Mouse (Mus musculus) heart, adult 2 months (tissue): ENCODE measurements at regions not wholly inside any gene's neighbourhood (a gene's known extent, or its start where the extent isn't known, plus 50 kb on each side); places are given as distances from the start of the nearest gene placed in this dataset.

Experiments used
- DNase-seq, 2 experiments: peaks; one replicate each; pipeline ENCODE4 v3.0.0; 2021
- H3K27ac ChIP-seq: fragments of 200-600 bp; 2 replicates; pipeline ENCODE4 v1.8.1; 2022
- H3K27me3 ChIP-seq: fragments of 200-500 bp; 2 replicates; pipeline ENCODE4 v1.6.1; 2012; ENCODE audit warnings: mild to moderate bottlenecking, low read length, inconsistent platforms, mixed read lengths; ENCODE audit not compliant: control insufficient read depth, insufficient read depth
- H3K36me3 ChIP-seq: fragments of 200-500 bp; 2 replicates; pipeline ENCODE4 v1.6.1; 2012; ENCODE audit warnings: low read length, inconsistent platforms; ENCODE audit not compliant: control insufficient read depth, insufficient read depth
- H3K4me1 ChIP-seq: fragments of 200-500 bp; 2 replicates; pipeline ENCODE4 v1.6.1; 2011; ENCODE audit warnings: low read length; ENCODE audit not compliant: control insufficient read depth, insufficient read depth
- H3K4me3 ChIP-seq: fragments of 200-600 bp; 2 replicates; pipeline ENCODE4 v1.8.1; 2022
- H3K79me2 ChIP-seq: fragments of 200-500 bp; replicated peaks from 2 replicates; pipeline ENCODE4 v1.6.1; 2012; ENCODE audit warnings: mild to moderate bottlenecking, inconsistent platforms, low read length, moderate library complexity, mixed read lengths; ENCODE audit not compliant: control insufficient read depth, insufficient read depth
- H3K9ac ChIP-seq: fragments of 200-500 bp; 2 replicates; pipeline ENCODE4 v1.6.1; 2012; ENCODE audit warnings: low read depth, mild to moderate bottlenecking, control low read depth, inconsistent platforms, low read length, mixed read lengths
- CTCF ChIP-seq: fragments of 200-600 bp; IDR thresholded peaks from 2 replicates; pipeline ENCODE4 v1.8.1; 2022; ENCODE audit warnings: antibody characterized with exemption, mild to moderate bottlenecking, moderate library complexity
- EP300 ChIP-seq: fragments of 200-500 bp; IDR thresholded peaks from 2 replicates; pipeline ENCODE4 v1.6.1; 2011; ENCODE audit warnings: low read depth, low read length, control low read depth; ENCODE audit not compliant: insufficient read depth
- POLR2A ChIP-seq: fragments of 200-500 bp; IDR thresholded peaks from 2 replicates; pipeline ENCODE4 v1.6.1; 2011; ENCODE audit warnings: mild to moderate bottlenecking, low read depth, low read length, control low read depth; ENCODE audit not compliant: insufficient read depth
- WGBS: fragments of 180-500 bp; shearing (Covaris S2); methylation state at CpG from one replicate; pipeline ENCODE4 v1.1.7; 2018; 5-methylcytosine and 5-hydroxymethylcytosine counted together
- intact Hi-C: fragments of 180-260 bp; cut with DNase I; formaldehyde crosslinking; loops from one replicate; pipeline ENCODE4 v1.15.1; 2025

DNA sequence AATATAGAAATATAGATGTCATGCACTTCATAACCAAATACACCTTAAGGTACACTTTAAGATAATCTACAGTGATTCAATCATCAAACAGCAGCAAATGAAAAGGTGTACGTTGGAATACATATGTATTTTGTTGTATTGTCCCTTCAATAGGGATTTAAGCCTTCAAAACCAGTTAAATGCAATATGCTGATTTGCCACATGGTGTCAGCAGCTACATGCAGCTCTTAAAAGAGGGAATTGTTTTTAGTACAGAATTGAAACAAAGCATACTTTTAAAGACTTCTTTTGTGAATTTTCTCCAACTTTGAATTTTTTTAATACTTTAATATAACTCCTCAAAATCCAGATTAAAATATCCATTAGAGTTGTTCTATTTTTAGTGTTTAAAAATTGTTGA is 3857.1 kb downstream of the 9330182O14Rik start:
- TF ChIP-seq EP300 (no peak), POLR2A (no peak), CTCF (peak; percentile 65)
- no peak for DNase-seq
- Histone ChIP-seq H3K36me3 (no peaks in the 10 kb centered on the region), H3K27me3 (no peaks in the 10 kb centered on the region), H3K4me3 (no peak overlapping the region), H3K79me2 (no peaks in the 10 kb centered on the region), H3K27ac (no peak overlapping the region), H3K4me1 (no peaks in the 10 kb centered on the region), H3K9ac (no peak overlapping the region)
- WGBS = 31% methylated on average over 1 of the region's 1 CpGs
- intact Hi-C loops = loop anchor here (10.0 kb wide), 2 partner anchors 424 to 834 kb away; no protein-coding TSS in a partner anchor

- Histone ChIP-seq H3K36me3 (no peaks in the 10 kb centered on the region), H3K4me1 (no peaks in the 10 kb centered on the region)
- intact Hi-C loops = loop anchor here (10.0 kb wide), 2 partner anchors 422 to 832 kb away; no protein-coding TSS in a partner anchor
Measured at GRCm38 (mm10) chr15:43992936-43993335, 3858.8 kb downstream of the 9330182O14Rik start.

GRCm38 (mm10) chr15:44026468-44027028 is 3892.4 kb downstream of the 9330182O14Rik start:
- no peaks in the 10 kb centered on the region for H3K79me2 ChIP-seq
- intact Hi-C loops = no loop called here
- no peaks in the 10 kb centered on the region for H3K36me3 ChIP-seq
- H3K9ac ChIP-seq = no peak overlapping the region
- H3K4me1 ChIP-seq = no peaks in the 10 kb centered on the region
- TF ChIP-seq EP300 (no peak), POLR2A (no peak), CTCF (no peak)
- H3K4me3 ChIP-seq = no peak overlapping the region
- DNase-seq = no peak
- H3K27ac ChIP-seq = no peak overlapping the region
- H3K27me3 ChIP-seq = no peaks in the 10 kb centered on the region
- WGBS = 37% methylated on average over 6 of the region's 6 CpGs

More at GRCm38 (mm10) chr15:43992936-43993335, 3858.8 kb downstream of the 9330182O14Rik start:
- H3K27ac ChIP-seq = no peak overlapping the region
- H3K79me2 ChIP-seq = no peaks in the 10 kb centered on the region
- DNase-seq = no peak
- H3K4me3 ChIP-seq = no peak overlapping the region
- no peak overlapping the region for H3K9ac ChIP-seq
- TF ChIP-seq EP300 = no peak
- TF ChIP-seq CTCF = no peak
- TF ChIP-seq POLR2A = no peak
- no peaks in the 10 kb centered on the region for H3K27me3 ChIP-seq

DNA sequence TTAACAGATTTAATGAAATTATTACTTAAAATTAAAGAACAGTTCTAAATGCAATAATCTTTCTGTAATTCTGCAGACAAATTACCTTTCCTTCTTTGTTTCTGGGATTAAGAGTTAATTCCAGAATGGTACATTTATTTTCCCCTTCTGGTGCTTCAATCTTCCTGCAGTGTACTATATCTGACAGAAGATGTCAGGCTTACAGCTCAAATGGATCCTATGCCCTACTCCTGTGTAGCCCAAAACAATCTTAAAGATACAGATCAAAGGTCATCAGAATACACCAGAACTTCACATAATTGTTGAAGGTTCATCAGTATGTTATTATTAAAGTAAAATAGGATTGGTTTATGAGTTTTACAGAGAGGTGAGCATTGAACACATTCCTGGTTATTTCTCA is 3901.7 kb downstream of the 9330182O14Rik start:
- TF ChIP-seq CTCF (peak; percentile 31), EP300 (no peak), POLR2A (no peak)
- Histone ChIP-seq H3K4me3 (no peak overlapping the region), H3K9ac (no peak overlapping the region), H3K36me3 (no peaks in the 10 kb centered on the region), H3K27me3 (no peaks in the 10 kb centered on the region), H3K27ac (no peak overlapping the region), H3K4me1 (no peaks in the 10 kb centered on the region), H3K79me2 (no peaks in the 10 kb centered on the region)
- DNase-seq = no peak
- intact Hi-C loops = no loop called here

DNA sequence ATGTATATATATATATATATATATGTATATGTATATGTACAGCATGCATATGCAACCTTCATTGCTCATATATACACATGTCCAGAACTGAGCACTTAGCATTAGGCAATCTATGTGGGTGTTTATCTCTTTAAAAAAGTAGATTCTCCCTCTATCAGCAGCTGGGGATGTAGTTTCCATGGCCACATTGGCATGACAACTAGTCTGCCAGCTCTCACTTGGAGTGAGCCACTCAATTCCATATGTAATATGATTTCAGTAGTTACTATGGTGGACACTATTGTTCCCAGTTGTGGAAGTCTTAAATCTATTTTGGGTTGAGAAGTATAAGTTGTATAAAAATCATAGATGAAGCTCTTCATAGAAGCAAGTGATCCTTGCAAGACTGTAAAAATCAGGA is 3903.7 kb downstream of the 9330182O14Rik start:
- Histone ChIP-seq H3K79me2 (no peaks in the 10 kb centered on the region), H3K36me3 (no peaks in the 10 kb centered on the region), H3K9ac (no peak overlapping the region), H3K27me3 (no peaks in the 10 kb centered on the region), H3K4me1 (no peaks in the 10 kb centered on the region), H3K4me3 (no peak overlapping the region), H3K27ac (no peak overlapping the region)
- intact Hi-C loops = no loop called here
- TF ChIP-seq EP300 (no peak), POLR2A (no peak), CTCF (no peak)
- DNase-seq = no peak

- no peak overlapping the region for H3K27ac ChIP-seq
- no peak overlapping the region for H3K4me3 ChIP-seq
- H3K4me1 ChIP-seq = no peaks in the 10 kb centered on the region
- no peak overlapping the region for H3K9ac ChIP-seq
- no peak for TF ChIP-seq CTCF
- no peak for TF ChIP-seq POLR2A
- no peak for TF ChIP-seq EP300
- H3K36me3 ChIP-seq = no peaks in the 10 kb centered on the region
- WGBS = 55% methylated on average over 1 of the region's 1 CpGs
- H3K27me3 ChIP-seq = no peaks in the 10 kb centered on the region
- intact Hi-C loops = no loop called here
- no peaks in the 10 kb centered on the region for H3K79me2 ChIP-seq
- no peak for DNase-seq
Measured at GRCm38 (mm10) chr15:44050565-44051274, 3916.6 kb downstream of the 9330182O14Rik start.
